Mouse (Mus musculus) heart, embryonic 11.5 days (tissue): ENCODE measurements at regions not wholly inside any gene's neighbourhood (a gene's known extent, or its start where the extent isn't known, plus 50 kb on each side); places are given as distances from the start of the nearest gene placed in this dataset.

ENCODE experiments used
- ATAC-seq: fragments of 200-750 bp; cut with Nextera tagmentation; replicated peaks from 2 replicates; pipeline ENCODE4 v1.8.0; 2017; ENCODE audit warnings: moderate library complexity; ENCODE audit not compliant: insufficient number of reproducible peaks, low FRiP score, low TSS enrichment
- H3K27ac ChIP-seq: fragments of 300-500 bp; sonication (generic); 2 replicates; pipeline ENCODE4 v1.5.1; 2014; ENCODE audit warnings: mild to moderate bottlenecking, low read depth, low read length
- H3K27me3 ChIP-seq: fragments of 300-500 bp; sonication (generic); 2 replicates; pipeline ENCODE4 v1.6.1; 2014; ENCODE audit warnings: mild to moderate bottlenecking, low read length, mixed read lengths; ENCODE audit not compliant: control insufficient read depth, insufficient read depth
- H3K36me3 ChIP-seq: fragments of 300-500 bp; sonication (generic); 2 replicates; pipeline ENCODE4 v1.6.1; 2014; ENCODE audit warnings: mild to moderate bottlenecking, low read length, moderate library complexity, mixed read lengths; ENCODE audit not compliant: control insufficient read depth, insufficient read depth
- H3K4me1 ChIP-seq: fragments of 300-500 bp; sonication (generic); 2 replicates; pipeline ENCODE4 v1.6.1; 2014; ENCODE audit warnings: low read length; ENCODE audit not compliant: control insufficient read depth, insufficient read depth
- H3K4me2 ChIP-seq: fragments of 300-500 bp; sonication (generic); 2 replicates; pipeline ENCODE4 v1.6.1; 2014; ENCODE audit warnings: mild to moderate bottlenecking, moderate library complexity
- H3K4me3 ChIP-seq: fragments of 300-500 bp; sonication (generic); 2 replicates; pipeline ENCODE4 v1.5.1; 2014; ENCODE audit warnings: low read depth, low read length
- H3K9ac ChIP-seq: fragments of 300-500 bp; sonication (generic); 2 replicates; pipeline ENCODE4 v1.6.1; 2014; ENCODE audit warnings: mild to moderate bottlenecking, low read depth, low read length, moderate library complexity
- H3K9me3 ChIP-seq: fragments of 300-500 bp; sonication (generic); replicated peaks from 2 replicates; pipeline ENCODE4 v1.6.1; 2016; ENCODE audit warnings: low read length; ENCODE audit not compliant: control insufficient read depth
- WGBS: fragments of 180-500 bp; shearing (Covaris S2); extraction: QIAGEN DNeasy Blood & Tissue Kit; methylation state at CpG from one replicate; pipeline ENCODE4 v1.1.7; 2014; ENCODE audit not compliant: insufficient replicate concordance; 5-methylcytosine and 5-hydroxymethylcytosine counted together

GRCm38 (mm10) chr13:28856472-28856871 lies 97.0 kb downstream of the Sox4 start:
- Histone ChIP-seq H3K4me2 (no peak overlapping the region), H3K27ac (no peak overlapping the region), H3K9ac (no peak overlapping the region), H3K27me3 (no peaks in the 10 kb centered on the region), H3K9me3 (no peaks in the 10 kb centered on the region; the same call in 1 of the 2 replicates), H3K36me3 (no peaks in the 10 kb centered on the region), H3K4me1 (no peaks in the 10 kb centered on the region), H3K4me3 (no peak overlapping the region)
- WGBS = 75% methylated on average over 4 of the region's 4 CpGs
- ATAC-seq = no peak

- Histone ChIP-seq H3K9ac (no peak overlapping the region), H3K36me3 (no peaks in the 10 kb centered on the region), H3K4me1 (no peaks in the 10 kb centered on the region), H3K4me3 (no peak overlapping the region), H3K27me3 (no peaks in the 10 kb centered on the region), H3K27ac (no peak overlapping the region), H3K4me2 (no peak overlapping the region), H3K9me3 (no peaks in the 10 kb centered on the region; the same call in 1 of the 2 replicates)
- WGBS = 64% methylated on average over 9 of the region's 9 CpGs
- no peak for ATAC-seq
These were observed 99.3 kb downstream of the Sox4 start for GRCm38 (mm10) chr13:28854247-28854646.

GRCm38 (mm10) chr13:28848305-28848704 lies 105.2 kb downstream of the Sox4 start:
- H3K4me3 ChIP-seq = no peak overlapping the region
- H3K4me2 ChIP-seq = no peak overlapping the region
- H3K9ac ChIP-seq = no peak overlapping the region
- H3K9me3 ChIP-seq = no peaks in the 10 kb centered on the region
- WGBS = 80% methylated on average over 5 of the region's 5 CpGs
- H3K27me3 ChIP-seq = no peaks in the 10 kb centered on the region
- H3K36me3 ChIP-seq = no peaks in the 10 kb centered on the region
- no peak for ATAC-seq
- no peak overlapping the region for H3K27ac ChIP-seq
- H3K4me1 ChIP-seq = peaks cover 2% of the 10 kb centered on the region; the same call in 1 of the 2 replicates

GRCm38 (mm10) chr13:28847478-28847877 lies 106.0 kb downstream of the Sox4 start:
- H3K4me1 ChIP-seq = peaks cover 3% of the 10 kb centered on the region; the same call in 1 of the 2 replicates
- no peak overlapping the region for H3K4me3 ChIP-seq
- H3K9me3 ChIP-seq = no peaks in the 10 kb centered on the region
- H3K36me3 ChIP-seq = no peaks in the 10 kb centered on the region
- no peak overlapping the region for H3K9ac ChIP-seq
- no peaks in the 10 kb centered on the region for H3K27me3 ChIP-seq
- WGBS = 76% methylated on average over 3 of the region's 3 CpGs
- H3K27ac ChIP-seq = no peak overlapping the region
- H3K4me2 ChIP-seq = no peak overlapping the region
- ATAC-seq = no peak

GRCm38 (mm10) chr13:28844495-28844894 lies 109.0 kb downstream of the Sox4 start:
- no peaks in the 10 kb centered on the region for H3K36me3 ChIP-seq
- no peak overlapping the region for H3K4me2 ChIP-seq
- ATAC-seq = no peak
- no peak overlapping the region for H3K4me3 ChIP-seq
- H3K27me3 ChIP-seq = no peaks in the 10 kb centered on the region
- H3K9ac ChIP-seq = no peak overlapping the region
- H3K27ac ChIP-seq = no peak overlapping the region
- WGBS = 78% methylated on average over 3 of the region's 3 CpGs
- H3K9me3 ChIP-seq = no peaks in the 10 kb centered on the region
- H3K4me1 ChIP-seq = peaks cover 3% of the 10 kb centered on the region; the same call in 1 of the 2 replicates

- no peak overlapping the region for H3K9ac ChIP-seq
- WGBS = 38% methylated on average over 3 of the region's 3 CpGs
- ATAC-seq = no peak
- peaks cover 6% of the 10 kb centered on the region; the same call in 1 of the 2 replicates for H3K4me1 ChIP-seq
- no peak overlapping the region for H3K4me3 ChIP-seq
- no peaks in the 10 kb centered on the region for H3K9me3 ChIP-seq
- no peak overlapping the region for H3K27ac ChIP-seq
- no peaks in the 10 kb centered on the region for H3K36me3 ChIP-seq
- no peaks in the 10 kb centered on the region for H3K27me3 ChIP-seq
- no peak overlapping the region for H3K4me2 ChIP-seq
These were observed 110.7 kb downstream of the Sox4 start for GRCm38 (mm10) chr13:28842811-28843210.

GRCm38 (mm10) chr13:28840142-28840541 lies 113.4 kb downstream of the Sox4 start:
- no peak for ATAC-seq
- H3K36me3 ChIP-seq = no peaks in the 10 kb centered on the region
- 74% methylated on average over 5 of the region's 5 CpGs for whole genome bisulfite sequencing

GRCm38 (mm10) chr13:28839084-28839483 lies 114.4 kb downstream of the Sox4 start:
- no peak overlapping the region for H3K4me2 ChIP-seq
- WGBS = 36% methylated on average over 6 of the region's 6 CpGs
- no peak overlapping the region for H3K27ac ChIP-seq
- H3K4me3 ChIP-seq = no peak overlapping the region
- peaks cover 6% of the 10 kb centered on the region; the same call in 1 of the 2 replicates for H3K4me1 ChIP-seq
- no peaks in the 10 kb centered on the region for H3K9me3 ChIP-seq
- H3K9ac ChIP-seq = no peak overlapping the region
- no peaks in the 10 kb centered on the region for H3K36me3 ChIP-seq
- ATAC-seq = no peak
- H3K27me3 ChIP-seq = no peaks in the 10 kb centered on the region

More at GRCm38 (mm10) chr13:28840142-28840541, 113.4 kb downstream of the Sox4 start:
- Histone ChIP-seq H3K27ac (no peak overlapping the region), H3K27me3 (no peaks in the 10 kb centered on the region), H3K9ac (no peak overlapping the region), H3K4me2 (no peak overlapping the region), H3K4me1 (peaks cover 6% of the 10 kb centered on the region; the same call in 1 of the 2 replicates), H3K9me3 (no peaks in the 10 kb centered on the region), H3K4me3 (no peak overlapping the region)

GRCm38 (mm10) chr13:28838216-28838615 lies 115.3 kb downstream of the Sox4 start:
- Histone ChIP-seq H3K4me2 (no peak overlapping the region), H3K27me3 (no peaks in the 10 kb centered on the region), H3K36me3 (no peaks in the 10 kb centered on the region), H3K9ac (no peak overlapping the region), H3K4me1 (peaks cover 5% of the 10 kb centered on the region; the same call in 1 of the 2 replicates), H3K4me3 (no peak overlapping the region), H3K9me3 (no peaks in the 10 kb centered on the region), H3K27ac (no peak overlapping the region)
- 59% methylated on average over 3 of the region's 3 CpGs for WGBS
- ATAC-seq = no peak
